Mouse (Mus musculus): ENCODE data around the gene Bmi1. TPM values are rescaled to one million over a fixed set of nuclear protein-coding genes. Genes with fewer than 3 reads are reported as not detected.

The Bmi1 gene
- polyA plus RNA-seq, 1 experiment from 2014 or later, result 19.6 TPM

- 0 out of 2 replicates have a peak, but pooled peaks have one; percentile 49 for ATAC-seq (ENCODE audit: insufficient number of reproducible peaks, insufficient read depth, low FRiP score, low read depth)
- Histone ChIP-seq H3K9ac (ENCODE audit: low read length) (no peak overlapping the region), H3K4me2 (ENCODE audit: low read length) (peak overlapping the region; percentile 56), H3K36me3 (ENCODE audit: control insufficient read depth, insufficient read depth, low read length) (no peaks in the 10 kb centered on the region), H3K9me3 (ENCODE audit: control insufficient read depth, low read length) (no peaks in the 10 kb centered on the region), H3K27me3 (ENCODE audit: control insufficient read depth, insufficient read depth, low read length) (peaks cover 73% of the 10 kb centered on the region), H3K4me1 (ENCODE audit: control insufficient read depth in 2 of 2, insufficient read depth in 2 of 2, low read length in 2 of 2) (peaks cover 4 to 10% of the 10 kb centered on the region in 2 experiments; a peak in 3 of 4 replicates), H3K4me3 (ENCODE audit: control insufficient read depth in 1 of 2, insufficient read depth in 1 of 2, low read depth in 1 of 2, low read length in 2 of 2) (peak overlapping the region; percentile 9 to 35; a peak in 3 of 4 replicates), H3K27ac (replicated peaks in 1 of 2; ENCODE audit: control insufficient read depth in 1 of 2, insufficient read depth in 1 of 2, low read depth in 2 of 2, low read length in 2 of 2) (no peak overlapping the region)
- WGBS, result under 1% methylated on average over 56 of the region's 56 CpGs
These were observed 22.0 kb downstream of the Bmi1 start for GRCm38 (mm10) chr2:18698663-18699385.

DNA sequence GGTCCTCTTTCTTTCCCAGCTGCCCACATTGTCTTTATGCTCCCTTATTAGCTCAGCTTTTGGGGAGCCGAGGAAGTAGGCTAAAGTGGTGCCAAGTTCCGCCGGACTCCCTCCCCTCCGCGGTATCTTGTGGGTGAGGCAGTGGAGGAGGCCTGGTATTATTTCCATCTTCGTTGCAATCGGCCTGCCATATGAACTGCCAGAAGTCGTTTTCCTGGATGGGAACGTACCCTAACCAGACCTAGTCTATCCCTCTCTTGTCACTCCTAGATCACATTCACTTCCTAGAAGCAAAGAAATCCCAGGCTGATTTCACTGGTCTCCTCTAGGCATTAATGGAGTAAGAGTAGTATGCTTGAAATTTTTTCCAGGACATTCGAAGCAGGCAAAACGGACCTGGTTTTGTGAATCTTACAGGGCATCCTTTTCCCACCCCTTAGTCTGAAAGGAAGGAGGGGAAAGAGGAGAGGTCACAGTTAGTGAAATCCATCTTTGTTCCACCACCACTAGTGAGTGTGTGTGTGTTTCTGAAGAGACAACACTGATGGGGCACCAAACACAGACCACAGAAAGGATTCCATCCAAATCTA is 22.7 kb downstream of the Bmi1 start:
- H3K9me3 ChIP-seq (ENCODE audit: control insufficient read depth, low read length), result no peaks in the 10 kb centered on the region
- WGBS, result 2% methylated on average over 11 of the region's 11 CpGs
- H3K36me3 ChIP-seq (ENCODE audit: control insufficient read depth, insufficient read depth, low read length), result no peaks in the 10 kb centered on the region
- H3K27ac ChIP-seq (replicated peaks in 1 of 2; ENCODE audit: control insufficient read depth in 1 of 2, insufficient read depth in 1 of 2, low read depth in 2 of 2, low read length in 2 of 2), result no peak overlapping the region
- peak overlapping the region in 1 of 2 experiments; percentile 35; a peak in 1 of 4 replicates for H3K4me3 ChIP-seq (ENCODE audit: control insufficient read depth in 1 of 2, insufficient read depth in 1 of 2, low read depth in 1 of 2, low read length in 2 of 2)
- H3K27me3 ChIP-seq (ENCODE audit: control insufficient read depth, insufficient read depth, low read length), result peaks cover 77% of the 10 kb centered on the region
- no peak overlapping the region for H3K9ac ChIP-seq (ENCODE audit: low read length)
- peaks cover 4 to 10% of the 10 kb centered on the region in 2 experiments; a peak in 3 of 4 replicates for H3K4me1 ChIP-seq (ENCODE audit: control insufficient read depth in 2 of 2, insufficient read depth in 2 of 2, low read length in 2 of 2)
- H3K4me2 ChIP-seq (ENCODE audit: low read length), result no peak overlapping the region
- ATAC-seq (ENCODE audit: insufficient number of reproducible peaks, insufficient read depth, low FRiP score, low read depth), result no peak

DNA sequence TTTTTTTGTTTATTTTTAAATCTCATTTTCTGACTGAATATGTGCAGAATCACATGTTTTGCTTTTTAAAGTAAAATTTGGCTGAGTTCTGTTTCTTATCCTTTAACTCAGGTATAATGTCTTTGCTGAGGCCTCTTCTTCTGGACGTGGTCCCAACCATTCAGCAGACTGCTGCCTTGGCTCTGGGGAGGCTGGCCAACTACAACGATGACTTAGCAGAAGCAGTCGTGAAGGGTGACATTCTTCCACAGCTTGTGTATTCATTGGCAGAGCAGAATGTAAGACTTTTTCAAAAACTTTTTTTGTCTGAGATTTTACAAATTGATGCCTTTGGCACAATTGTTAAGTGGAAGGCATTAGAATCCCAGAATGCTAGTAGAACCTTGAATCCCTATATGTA is 33.5 kb downstream of the Bmi1 start:
- Histone ChIP-seq H3K27ac (replicated peaks in 1 of 2; ENCODE audit: control insufficient read depth in 1 of 2, insufficient read depth in 1 of 2, low read depth in 2 of 2, low read length in 2 of 2) (no peak overlapping the region), H3K36me3 (ENCODE audit: control insufficient read depth, insufficient read depth, low read length) (no peaks in the 10 kb centered on the region), H3K4me1 (ENCODE audit: control insufficient read depth in 2 of 2, insufficient read depth in 2 of 2, low read length in 2 of 2) (no peaks in the 10 kb centered on the region), H3K4me2 (ENCODE audit: low read length) (no peak overlapping the region), H3K4me3 (ENCODE audit: control insufficient read depth in 1 of 2, insufficient read depth in 1 of 2, low read depth in 1 of 2, low read length in 2 of 2) (no peak overlapping the region), H3K27me3 (ENCODE audit: control insufficient read depth, insufficient read depth, low read length) (0 out of 2 replicates have a peak, but pooled peaks cover 3% of the 10 kb centered on the region), H3K9me3 (ENCODE audit: control insufficient read depth, low read length) (peaks cover 3% of the 10 kb centered on the region; the same call in 1 of the 2 replicates), H3K9ac (ENCODE audit: low read length) (no peak overlapping the region)
- ATAC-seq (ENCODE audit: insufficient number of reproducible peaks, insufficient read depth, low FRiP score, low read depth), result no peak
- 45% methylated on average over 3 of the region's 3 CpGs for WGBS

DNA sequence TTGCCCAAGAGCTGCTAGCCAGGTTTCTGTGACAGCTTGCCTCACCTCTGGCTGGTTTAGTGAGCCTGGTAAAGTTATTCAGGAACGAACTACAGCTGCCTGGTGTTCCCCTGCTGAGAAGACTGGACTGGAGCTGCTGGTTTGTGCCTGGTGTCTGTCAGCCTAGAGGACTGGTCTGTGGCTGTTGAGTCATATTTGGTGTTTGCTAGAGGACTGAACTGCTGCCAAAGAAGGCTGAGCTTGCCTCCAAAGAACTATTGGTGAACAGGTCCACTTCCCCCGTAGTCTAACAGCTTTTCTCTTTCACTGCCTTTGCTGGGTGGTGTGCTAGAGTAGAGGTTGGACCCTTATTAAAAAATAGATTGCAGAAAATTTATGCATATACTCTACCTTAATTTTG is 36.3 kb downstream of the Bmi1 start:
- H3K4me2 ChIP-seq (ENCODE audit: low read length), result no peak overlapping the region
- H3K9ac ChIP-seq (ENCODE audit: low read length), result no peak overlapping the region
- H3K4me3 ChIP-seq (ENCODE audit: control insufficient read depth in 1 of 2, insufficient read depth in 1 of 2, low read depth in 1 of 2, low read length in 2 of 2), result no peak overlapping the region
- ATAC-seq (ENCODE audit: insufficient number of reproducible peaks, insufficient read depth, low FRiP score, low read depth), result no peak
- H3K27ac ChIP-seq (replicated peaks in 1 of 2; ENCODE audit: control insufficient read depth in 1 of 2, insufficient read depth in 1 of 2, low read depth in 2 of 2, low read length in 2 of 2), result no peak overlapping the region
- 71% methylated on average over 2 of the region's 2 CpGs for WGBS
- no peaks in the 10 kb centered on the region for H3K36me3 ChIP-seq (ENCODE audit: control insufficient read depth, insufficient read depth, low read length)
- H3K9me3 ChIP-seq (ENCODE audit: control insufficient read depth, low read length), result peaks cover 3% of the 10 kb centered on the region; the same call in 1 of the 2 replicates
- H3K27me3 ChIP-seq (ENCODE audit: control insufficient read depth, insufficient read depth, low read length), result no peaks in the 10 kb centered on the region
- no peaks in the 10 kb centered on the region for H3K4me1 ChIP-seq (ENCODE audit: control insufficient read depth in 2 of 2, insufficient read depth in 2 of 2, low read length in 2 of 2)

GRCm38 (mm10) chr2:18714337-18714736 is 37.5 kb downstream of the Bmi1 start:
- ATAC-seq (ENCODE audit: insufficient number of reproducible peaks, insufficient read depth, low FRiP score, low read depth), result no peak
- no peak overlapping the region for H3K4me3 ChIP-seq (ENCODE audit: control insufficient read depth in 1 of 2, insufficient read depth in 1 of 2, low read depth in 1 of 2, low read length in 2 of 2)
- 71% methylated on average over 3 of the region's 3 CpGs for WGBS

GRCm38 (mm10) chr2:18718521-18718920 is 41.7 kb downstream of the Bmi1 start:
- 81% methylated on average over 4 of the region's 4 CpGs for WGBS
- no peak overlapping the region for H3K27ac ChIP-seq (replicated peaks in 1 of 2; ENCODE audit: control insufficient read depth in 1 of 2, insufficient read depth in 1 of 2, low read depth in 2 of 2, low read length in 2 of 2)
- no peak for ATAC-seq (ENCODE audit: insufficient number of reproducible peaks, insufficient read depth, low FRiP score, low read depth)

More at GRCm38 (mm10) chr2:18714337-18714736, 37.5 kb downstream of the Bmi1 start:
- no peak overlapping the region for H3K9ac ChIP-seq (ENCODE audit: low read length)
- no peaks in the 10 kb centered on the region for H3K27me3 ChIP-seq (ENCODE audit: control insufficient read depth, insufficient read depth, low read length)
- peaks cover 3% of the 10 kb centered on the region; the same call in 1 of the 2 replicates for H3K9me3 ChIP-seq (ENCODE audit: control insufficient read depth, low read length)
- H3K27ac ChIP-seq (replicated peaks in 1 of 2; ENCODE audit: control insufficient read depth in 1 of 2, insufficient read depth in 1 of 2, low read depth in 2 of 2, low read length in 2 of 2), result no peak overlapping the region
- no peaks in the 10 kb centered on the region for H3K36me3 ChIP-seq (ENCODE audit: control insufficient read depth, insufficient read depth, low read length)
- H3K4me2 ChIP-seq (ENCODE audit: low read length), result no peak overlapping the region
- no peaks in the 10 kb centered on the region for H3K4me1 ChIP-seq (ENCODE audit: control insufficient read depth in 2 of 2, insufficient read depth in 2 of 2, low read length in 2 of 2)

DNA sequence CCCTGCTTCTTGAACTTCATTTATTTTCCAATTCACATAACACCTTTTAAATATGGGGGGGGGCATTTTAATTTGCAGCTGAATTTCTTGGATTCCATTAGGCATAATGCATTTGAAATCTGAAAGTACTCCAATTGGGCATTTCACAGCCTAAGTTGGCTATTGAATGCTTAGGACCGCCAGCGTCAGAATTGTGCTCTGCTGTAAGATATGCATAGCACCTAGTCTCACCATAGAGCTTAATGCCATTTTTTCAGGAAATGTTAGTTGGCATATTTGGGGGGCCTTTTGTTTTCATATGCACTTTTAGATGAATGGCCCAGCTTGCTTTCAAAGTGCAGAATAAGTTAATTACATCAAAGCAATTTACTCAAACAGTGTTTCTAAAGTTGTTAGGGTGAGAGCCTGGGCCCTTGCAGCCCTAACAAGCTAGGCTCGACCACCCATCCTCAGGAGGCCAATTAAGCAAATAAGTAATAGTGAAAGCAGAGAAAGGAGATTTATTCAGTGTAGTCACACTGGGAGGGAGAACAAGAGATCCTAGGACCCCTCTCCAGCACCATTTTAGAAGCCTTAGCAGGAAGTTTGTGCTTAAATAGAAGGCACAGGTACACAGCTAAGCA is 45.5 kb downstream of the Bmi1 start:
- Histone ChIP-seq H3K36me3 (ENCODE audit: control insufficient read depth, insufficient read depth, low read length) (no peaks in the 10 kb centered on the region), H3K4me3 (ENCODE audit: control insufficient read depth in 1 of 2, insufficient read depth in 1 of 2, low read depth in 1 of 2, low read length in 2 of 2) (no peak overlapping the region), H3K27ac (replicated peaks in 1 of 2; ENCODE audit: control insufficient read depth in 1 of 2, insufficient read depth in 1 of 2, low read depth in 2 of 2, low read length in 2 of 2) (no peak overlapping the region), H3K9me3 (ENCODE audit: control insufficient read depth, low read length) (no peaks in the 10 kb centered on the region), H3K27me3 (ENCODE audit: control insufficient read depth, insufficient read depth, low read length) (no peaks in the 10 kb centered on the region), H3K4me2 (ENCODE audit: low read length) (no peak overlapping the region), H3K9ac (ENCODE audit: low read length) (no peak overlapping the region), H3K4me1 (ENCODE audit: control insufficient read depth in 2 of 2, insufficient read depth in 2 of 2, low read length in 2 of 2) (no peaks in the 10 kb centered on the region)
- ATAC-seq (ENCODE audit: insufficient number of reproducible peaks, insufficient read depth, low FRiP score, low read depth), result no peak
- WGBS, result 67% methylated on average over 3 of the region's 3 CpGs

More at GRCm38 (mm10) chr2:18718521-18718920, 41.7 kb downstream of the Bmi1 start:
- Histone ChIP-seq H3K9ac (ENCODE audit: low read length) (no peak overlapping the region), H3K4me2 (ENCODE audit: low read length) (no peak overlapping the region), H3K36me3 (ENCODE audit: control insufficient read depth, insufficient read depth, low read length) (no peaks in the 10 kb centered on the region), H3K27me3 (ENCODE audit: control insufficient read depth, insufficient read depth, low read length) (no peaks in the 10 kb centered on the region), H3K4me3 (ENCODE audit: control insufficient read depth in 1 of 2, insufficient read depth in 1 of 2, low read depth in 1 of 2, low read length in 2 of 2) (no peak overlapping the region), H3K4me1 (ENCODE audit: control insufficient read depth in 2 of 2, insufficient read depth in 2 of 2, low read length in 2 of 2) (no peaks in the 10 kb centered on the region), H3K9me3 (ENCODE audit: control insufficient read depth, low read length) (no peaks in the 10 kb centered on the region)
